Mouse (Mus musculus): ENCODE measurements around the gene Tnni2. TPM values are rescaled to one million over a fixed set of nuclear protein-coding genes. Genes with fewer than 3 reads are reported as not detected.
"Not testable (repeated sequence)": the region's sequence is repeated elsewhere in the genome, so short reads cannot be mapped to it uniquely, and the experiment has no call there.

The Tnni2 gene
- total RNA-seq (2017) = 18.2 and 31.9 TPM in 2 replicates

DNA sequence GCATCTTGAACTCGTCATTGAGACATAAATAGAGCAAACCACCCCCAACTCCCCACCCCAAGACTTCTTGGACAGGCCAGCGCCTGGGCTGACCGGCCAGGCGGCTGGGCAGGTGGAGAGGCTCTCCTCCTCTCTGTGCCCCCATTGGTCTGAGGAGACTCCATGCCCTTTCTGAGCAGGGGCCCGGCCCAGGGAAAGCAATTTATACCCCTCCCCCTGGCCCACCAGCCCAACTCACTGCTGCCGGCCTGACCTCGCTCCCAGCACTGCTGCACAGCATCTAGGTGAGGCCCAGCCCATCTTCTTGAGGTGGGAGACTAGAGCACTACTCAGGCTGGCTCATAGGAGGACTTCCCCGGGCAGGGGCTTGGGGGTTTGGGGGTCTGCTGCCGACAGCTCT is at the start of gene Tnni2:
Gene Tnni2, plus strand, starts transcription at position 224 of the 400 bp plus-strand sequence.
- no peak for ATAC-seq (ENCODE audit: extremely low read depth, insufficient number of reproducible peaks, low FRiP score, poor library complexity, severe bottlenecking)

DNA sequence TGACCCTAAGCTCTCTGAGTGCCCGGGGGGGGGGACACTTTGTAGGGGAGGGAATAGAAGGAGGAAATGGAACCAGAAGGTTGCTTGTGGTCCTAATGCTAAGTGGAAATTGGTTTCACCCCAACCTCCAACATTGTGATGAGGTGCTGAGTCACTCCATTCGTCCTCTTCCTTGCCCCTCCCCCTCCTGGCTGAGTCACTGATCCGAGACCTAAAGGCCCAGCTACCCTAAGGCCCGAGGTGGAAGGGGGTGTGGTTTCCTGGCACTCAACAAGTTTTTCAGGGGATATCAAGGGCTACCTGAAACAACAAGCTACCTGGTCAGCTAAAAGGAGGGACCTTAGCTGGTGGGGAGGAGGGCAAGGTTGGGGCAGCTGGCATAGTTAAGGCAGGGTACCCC is 48.4 kb upstream of the Tnni2 start:
- peak; percentile 47; the same call in 1 of the 2 replicates for ATAC-seq (ENCODE audit: extremely low read depth, insufficient number of reproducible peaks, low FRiP score, poor library complexity, severe bottlenecking)

DNA sequence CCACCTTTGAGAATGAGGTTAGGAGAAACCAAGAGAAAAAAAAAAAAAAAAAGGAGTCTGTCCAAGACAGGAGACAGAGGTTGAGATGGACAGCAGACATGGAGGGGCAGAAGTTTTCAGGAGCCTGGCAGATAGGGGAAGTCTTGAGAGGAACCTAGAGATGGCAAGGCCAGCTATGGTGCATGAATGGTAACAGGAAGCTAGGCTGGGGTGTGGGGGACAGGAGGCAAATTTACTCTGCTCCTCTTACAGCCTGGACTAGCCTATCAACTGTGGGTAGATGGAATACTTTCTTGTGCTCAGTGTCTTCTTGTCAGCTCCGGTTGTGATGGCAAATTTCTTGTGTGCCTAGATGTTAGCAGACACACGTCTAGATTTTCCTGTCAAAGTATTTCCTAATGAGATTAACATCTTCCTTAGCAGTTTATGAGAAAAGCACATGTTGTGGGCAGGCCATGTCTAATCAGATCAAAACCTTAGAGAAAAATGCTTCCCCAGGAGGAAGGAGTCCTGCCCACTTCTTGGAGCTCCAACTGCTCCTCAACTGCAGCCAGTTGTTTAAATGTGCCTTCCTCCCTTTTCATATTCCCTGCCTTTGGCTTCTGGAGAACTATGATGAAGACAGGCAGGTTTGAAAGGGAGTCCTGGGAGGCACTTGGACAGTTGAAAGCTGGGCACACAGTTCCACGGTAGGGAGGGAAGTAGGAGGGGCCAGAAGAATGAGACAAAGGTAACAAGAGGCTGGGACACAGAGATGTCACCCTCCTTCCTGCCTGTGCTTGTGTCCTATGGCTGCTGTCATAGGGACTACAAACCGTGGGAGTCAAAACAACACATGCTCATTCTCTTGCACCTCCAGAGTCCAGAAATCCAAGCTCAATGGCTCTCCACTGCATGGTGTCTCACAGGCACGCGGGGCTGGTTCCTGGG is 47.1 kb upstream of the Tnni2 start:
- ATAC-seq (ENCODE audit: extremely low read depth, insufficient number of reproducible peaks, low FRiP score, poor library complexity, severe bottlenecking) = no peak

DNA sequence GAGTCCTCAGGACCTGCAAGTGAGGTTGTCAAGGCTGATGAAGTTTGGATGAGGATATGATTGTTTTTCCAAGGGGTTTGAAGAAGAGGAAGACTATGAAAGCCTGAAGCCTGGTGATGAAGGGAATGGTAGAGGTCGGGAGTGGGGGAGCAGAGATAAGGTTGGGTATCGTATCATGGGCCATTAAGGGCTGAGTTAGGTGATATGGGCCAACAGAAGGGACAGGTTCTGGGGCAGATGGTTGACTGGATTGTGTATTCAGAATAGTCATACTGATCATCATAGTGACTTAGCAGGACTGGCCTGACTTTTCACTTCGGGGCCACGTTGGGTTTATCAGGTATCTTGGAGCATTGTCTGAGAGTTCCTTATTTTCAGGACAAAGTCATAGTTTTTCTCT is 46.1 kb upstream of the Tnni2 start:
- ATAC-seq (ENCODE audit: extremely low read depth, insufficient number of reproducible peaks, low FRiP score, poor library complexity, severe bottlenecking) = no peak

DNA sequence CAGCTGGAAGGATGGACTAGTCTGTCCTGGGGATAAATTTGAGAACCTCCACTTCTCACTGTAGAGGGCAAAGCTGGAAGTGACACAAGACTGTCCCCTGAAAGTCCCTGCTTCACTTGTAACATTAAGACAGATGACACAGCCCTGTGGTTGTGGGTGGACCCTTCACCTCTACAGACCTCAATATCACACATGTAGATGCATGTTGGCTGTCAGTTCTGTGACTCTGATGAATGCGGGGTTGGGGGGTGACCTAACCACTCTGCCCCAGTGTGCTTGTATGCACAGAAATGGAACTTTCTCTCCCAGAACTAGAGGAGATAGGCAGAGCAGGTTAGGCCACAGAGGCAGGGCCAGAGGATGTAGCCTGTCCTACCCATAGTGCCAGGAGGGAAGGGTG is 45.0 kb upstream of the Tnni2 start:
- no peak for ATAC-seq (ENCODE audit: extremely low read depth, insufficient number of reproducible peaks, low FRiP score, poor library complexity, severe bottlenecking)

DNA sequence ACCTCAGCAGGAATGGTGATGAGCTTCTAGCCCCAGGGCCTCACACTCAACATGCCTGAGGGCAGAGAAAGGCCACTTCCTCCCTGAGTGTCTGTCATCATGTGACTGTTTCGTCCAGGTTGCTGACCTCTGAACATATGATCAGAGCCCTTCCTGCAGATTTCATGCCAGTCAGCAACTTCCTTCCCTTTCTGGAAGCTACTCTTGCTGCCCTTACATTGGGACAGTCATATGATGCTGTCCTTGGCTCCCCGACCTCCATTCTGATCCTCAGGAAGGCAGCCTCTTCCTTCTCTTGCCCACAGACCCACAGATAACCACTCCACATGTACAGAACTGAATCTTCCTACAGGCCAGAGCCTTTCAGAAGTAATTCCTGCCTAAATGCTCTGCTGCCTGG is 43.6 kb upstream of the Tnni2 start:
- ATAC-seq (ENCODE audit: extremely low read depth, insufficient number of reproducible peaks, low FRiP score, poor library complexity, severe bottlenecking) = peak; percentile 56

DNA sequence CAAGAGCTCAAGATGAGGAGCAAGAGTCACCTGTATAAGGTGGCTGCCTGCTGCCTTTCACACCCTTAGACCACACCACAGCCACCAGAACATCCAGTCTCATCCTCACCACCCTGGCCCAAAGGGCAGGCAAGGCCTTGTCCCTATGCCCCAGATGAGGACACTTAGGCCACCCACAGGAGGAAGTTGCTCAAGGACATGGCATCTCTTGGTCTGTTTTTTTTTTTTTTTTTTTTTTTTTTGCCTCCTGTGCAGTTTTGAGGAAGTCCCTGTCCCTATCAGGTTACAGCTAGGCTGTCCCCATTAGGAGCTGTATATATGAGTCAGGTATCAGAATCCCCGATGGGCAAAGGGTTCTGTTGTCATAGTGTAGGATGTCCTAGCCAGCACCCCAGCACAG is 42.4 kb upstream of the Tnni2 start:
- ATAC-seq (ENCODE audit: extremely low read depth, insufficient number of reproducible peaks, low FRiP score, poor library complexity, severe bottlenecking) = peak; percentile 63

DNA sequence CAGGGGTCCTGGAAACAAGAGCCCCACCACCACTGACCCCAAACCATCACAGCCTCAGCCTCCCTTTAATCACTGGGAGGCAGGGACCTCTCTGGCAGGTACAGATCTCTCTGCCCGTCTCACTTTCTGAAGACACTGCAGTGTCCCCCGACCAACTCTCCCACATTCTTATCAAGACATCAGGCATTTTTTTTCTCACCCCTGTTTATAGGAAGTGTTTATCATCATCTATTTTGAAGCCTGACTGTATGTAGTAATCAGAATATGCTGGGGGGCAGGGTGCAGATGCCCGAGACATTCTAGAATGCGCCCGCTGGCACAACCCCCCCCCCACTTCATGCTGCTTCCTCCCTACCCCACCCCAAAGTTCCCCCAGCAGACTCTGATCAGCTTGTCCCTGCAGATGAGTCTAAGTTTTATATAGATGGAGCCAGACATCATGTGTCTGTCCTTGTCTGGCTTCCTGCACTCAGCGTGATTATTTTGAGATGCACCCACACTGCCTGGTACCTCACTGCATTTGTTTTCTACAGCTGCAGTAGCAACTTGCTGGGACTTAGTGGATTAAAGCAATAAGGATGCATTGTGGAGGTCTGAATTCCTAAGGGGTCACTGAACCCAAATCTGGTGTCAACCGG is 41.4 kb upstream of the Tnni2 start:
- no peak for ATAC-seq (ENCODE audit: extremely low read depth, insufficient number of reproducible peaks, low FRiP score, poor library complexity, severe bottlenecking)

DNA sequence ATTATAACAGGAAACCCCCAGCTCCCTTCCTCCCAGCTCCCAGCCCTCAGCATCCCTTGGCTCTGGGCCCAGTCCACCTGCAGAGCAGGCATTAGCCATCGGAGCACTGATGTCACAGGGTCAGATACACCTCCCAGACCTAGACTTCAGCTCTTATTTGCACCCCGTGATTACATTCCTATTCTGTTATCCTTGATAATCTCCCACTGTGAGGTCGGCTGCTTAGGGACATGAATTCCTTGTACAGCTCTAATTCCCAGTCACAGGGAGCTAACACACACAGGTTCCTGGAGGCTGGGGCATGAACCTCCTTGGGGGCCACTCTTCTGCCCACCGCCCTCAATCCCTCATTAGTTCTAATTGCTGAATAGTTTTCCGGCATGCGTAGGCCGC is 40.9 kb upstream of the Tnni2 start:
- ATAC-seq (ENCODE audit: extremely low read depth, insufficient number of reproducible peaks, low FRiP score, poor library complexity, severe bottlenecking) = no peak

DNA sequence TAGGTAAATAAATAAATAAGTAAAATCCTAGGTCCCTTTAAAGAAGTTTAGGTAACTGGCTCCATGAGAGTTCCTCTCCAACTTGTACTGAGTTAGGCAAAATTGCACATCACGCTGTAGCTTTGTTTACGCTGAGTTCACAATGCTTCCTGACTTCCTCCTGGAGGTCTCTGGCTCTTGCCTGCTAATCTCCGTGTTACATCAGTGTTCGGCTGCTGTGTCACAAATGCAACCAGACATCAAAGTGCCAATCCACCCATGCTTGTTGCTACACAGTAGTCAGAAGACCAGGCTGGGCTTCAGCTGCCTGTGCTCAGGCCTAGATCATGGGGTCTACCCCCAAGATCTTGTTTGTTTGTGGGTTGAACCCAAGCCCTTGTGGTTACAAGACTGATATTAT is 38.0 kb upstream of the Tnni2 start:
- ATAC-seq (ENCODE audit: extremely low read depth, insufficient number of reproducible peaks, low FRiP score, poor library complexity, severe bottlenecking) = peak; percentile 40; the same call in 1 of the 2 replicates

DNA sequence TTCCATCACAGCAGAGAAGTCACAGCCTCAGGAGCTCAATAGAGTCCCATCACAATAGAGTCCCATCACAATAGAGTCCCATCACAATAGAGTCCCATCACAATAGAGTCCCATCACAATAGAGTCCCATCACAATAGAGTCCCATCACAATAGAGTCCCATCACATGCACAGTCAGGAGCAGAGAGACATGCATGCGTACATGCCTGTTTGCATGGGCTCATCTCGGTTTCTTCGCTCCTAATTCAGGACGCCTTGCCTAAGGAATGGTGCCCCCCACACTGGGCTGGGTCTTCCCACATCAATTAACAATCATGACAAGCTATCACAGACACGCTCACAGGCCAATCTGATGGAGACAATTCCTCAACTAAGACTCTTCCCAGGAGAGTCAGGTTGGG is 36.5 kb upstream of the Tnni2 start:
- ATAC-seq (ENCODE audit: extremely low read depth, insufficient number of reproducible peaks, low FRiP score, poor library complexity, severe bottlenecking) = not testable (repeated sequence)

DNA sequence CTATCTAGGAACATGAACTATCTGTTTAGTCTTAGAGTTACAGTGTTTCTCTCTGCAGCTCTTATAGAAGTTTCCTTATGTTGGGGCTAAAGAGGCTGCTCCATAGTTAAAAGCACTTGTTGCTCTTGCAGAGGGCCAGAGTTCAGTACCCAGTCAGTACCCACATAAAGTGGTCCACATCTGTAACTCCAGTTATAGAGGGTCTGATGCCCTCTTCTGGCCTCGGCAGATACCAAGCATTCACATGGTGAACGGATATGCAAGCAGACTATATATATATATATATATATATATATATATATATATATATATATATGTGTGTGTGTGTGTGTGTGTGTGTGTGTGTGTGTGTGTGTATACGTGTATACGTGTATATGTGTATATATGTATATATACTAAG is 33.7 kb upstream of the Tnni2 start:
- ATAC-seq (ENCODE audit: extremely low read depth, insufficient number of reproducible peaks, low FRiP score, poor library complexity, severe bottlenecking) = no peak

DNA sequence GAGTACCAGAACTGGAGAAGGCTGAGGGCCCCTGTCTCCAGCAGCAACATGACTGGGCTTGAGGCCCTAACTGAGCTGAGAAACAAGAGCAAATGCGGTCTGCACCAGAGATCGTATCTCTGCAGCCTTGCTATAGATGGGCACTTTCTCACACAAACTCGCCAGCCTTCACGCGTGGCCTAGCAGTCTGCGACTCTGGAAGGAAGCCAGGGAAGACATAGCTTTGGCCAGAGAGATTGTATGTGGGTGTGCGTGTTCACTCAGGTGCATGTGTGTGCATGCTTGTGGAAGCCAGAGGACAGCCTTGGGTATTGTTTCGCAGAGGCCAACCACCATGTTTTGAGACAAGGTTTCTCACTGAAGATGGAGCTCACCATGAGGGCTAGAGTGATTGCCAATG is 32.9 kb upstream of the Tnni2 start:
- no peak for ATAC-seq (ENCODE audit: extremely low read depth, insufficient number of reproducible peaks, low FRiP score, poor library complexity, severe bottlenecking)

DNA sequence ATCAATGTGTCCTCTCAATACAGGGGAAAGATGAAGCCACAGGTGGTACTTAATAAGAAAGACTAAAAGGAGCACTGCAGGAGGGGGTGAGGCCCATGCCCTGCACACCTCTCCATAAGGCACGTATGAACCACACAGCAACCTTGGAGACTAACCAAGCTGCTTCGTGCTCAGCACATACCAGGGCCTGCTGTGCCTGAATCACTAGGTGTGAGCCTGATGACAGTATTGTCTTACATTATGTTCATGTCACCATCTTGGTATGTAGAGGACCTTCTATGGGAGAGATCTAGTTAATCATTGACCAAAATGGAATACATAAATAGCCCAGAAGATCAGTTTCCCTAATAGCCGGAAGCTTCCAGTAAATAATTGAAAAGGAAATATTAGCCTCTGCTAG is 32.0 kb upstream of the Tnni2 start:
- no peak for ATAC-seq (ENCODE audit: extremely low read depth, insufficient number of reproducible peaks, low FRiP score, poor library complexity, severe bottlenecking)

DNA sequence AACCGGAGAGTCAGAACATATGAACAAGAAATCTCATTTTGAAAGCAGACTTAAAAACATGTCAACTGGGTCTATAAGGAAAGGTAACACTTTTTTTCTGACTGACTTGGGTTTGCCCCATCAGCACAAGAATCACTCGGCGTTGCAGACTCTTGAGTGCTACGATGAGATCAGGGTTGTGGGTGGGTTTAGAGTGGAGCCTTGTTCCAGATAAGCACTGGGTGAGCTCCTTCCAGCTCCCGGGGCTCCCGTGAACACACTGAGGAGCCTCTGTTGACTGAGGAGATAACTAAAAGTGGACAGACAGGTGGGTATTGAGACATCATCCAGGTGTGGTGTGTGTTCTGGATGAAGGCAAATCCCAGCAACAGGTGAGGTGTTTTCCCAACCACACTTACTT is 28.3 kb upstream of the Tnni2 start:
- no peak for ATAC-seq (ENCODE audit: extremely low read depth, insufficient number of reproducible peaks, low FRiP score, poor library complexity, severe bottlenecking)

DNA sequence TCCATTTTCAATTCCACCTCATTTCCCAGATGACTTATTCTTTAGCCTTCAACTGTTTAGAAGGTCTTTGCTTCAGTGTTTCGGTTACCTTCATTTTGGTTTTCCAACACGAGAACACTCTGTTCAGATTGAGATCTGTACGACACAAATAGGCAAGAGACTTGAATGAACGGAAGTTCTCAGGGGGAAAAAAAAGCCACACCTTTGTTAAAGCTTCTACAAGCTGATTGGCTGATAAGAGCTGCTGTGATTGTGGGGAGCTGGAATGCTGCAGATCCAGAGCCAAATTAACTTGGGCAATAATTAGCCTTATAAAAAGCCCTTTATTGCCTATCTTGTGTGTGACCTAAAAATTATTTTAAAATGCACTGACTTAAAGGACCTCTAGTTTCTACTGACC is 26.3 kb upstream of the Tnni2 start:
- ATAC-seq (ENCODE audit: extremely low read depth, insufficient number of reproducible peaks, low FRiP score, poor library complexity, severe bottlenecking) = no peak

DNA sequence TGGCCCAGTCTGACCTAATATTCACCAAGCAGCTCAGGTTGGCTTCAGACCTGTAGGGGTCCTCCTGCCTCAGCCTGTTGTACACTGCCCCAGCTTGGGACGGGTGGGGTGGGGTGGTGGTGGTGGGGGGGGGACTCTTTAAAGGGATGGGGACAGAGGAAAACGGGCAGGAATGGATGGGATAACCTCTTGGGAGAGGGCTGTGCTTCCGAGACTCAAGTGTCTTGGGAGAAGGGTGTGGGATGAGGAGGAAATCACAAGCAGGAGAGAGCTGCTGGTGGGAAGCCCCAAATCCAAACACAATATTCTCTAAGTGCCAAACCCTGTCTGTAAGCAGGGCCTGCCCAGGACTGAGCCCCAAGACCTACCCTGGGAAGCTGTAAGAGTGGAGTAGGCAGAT is 25.4 kb upstream of the Tnni2 start:
- no peak for ATAC-seq (ENCODE audit: extremely low read depth, insufficient number of reproducible peaks, low FRiP score, poor library complexity, severe bottlenecking)

DNA sequence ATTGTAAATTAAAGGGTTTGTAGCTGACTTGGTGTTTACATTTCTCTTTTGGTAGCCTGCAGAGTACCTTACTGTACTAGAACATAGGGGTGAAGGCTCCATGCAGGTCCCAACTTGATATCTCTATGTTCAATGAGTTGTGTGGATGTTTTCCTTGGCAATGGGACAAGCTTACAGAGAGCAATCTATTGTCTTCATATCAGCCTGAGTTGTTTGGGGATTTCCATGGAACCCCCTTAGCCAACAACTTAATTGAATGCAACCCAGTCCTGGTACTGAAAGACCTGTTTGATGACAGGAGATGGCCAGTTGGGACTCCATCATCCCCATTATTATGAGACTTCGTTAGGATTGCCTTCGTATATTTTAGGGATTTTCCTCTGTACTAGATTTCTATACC is 23.6 kb upstream of the Tnni2 start:
- ATAC-seq (ENCODE audit: extremely low read depth, insufficient number of reproducible peaks, low FRiP score, poor library complexity, severe bottlenecking) = no peak

DNA sequence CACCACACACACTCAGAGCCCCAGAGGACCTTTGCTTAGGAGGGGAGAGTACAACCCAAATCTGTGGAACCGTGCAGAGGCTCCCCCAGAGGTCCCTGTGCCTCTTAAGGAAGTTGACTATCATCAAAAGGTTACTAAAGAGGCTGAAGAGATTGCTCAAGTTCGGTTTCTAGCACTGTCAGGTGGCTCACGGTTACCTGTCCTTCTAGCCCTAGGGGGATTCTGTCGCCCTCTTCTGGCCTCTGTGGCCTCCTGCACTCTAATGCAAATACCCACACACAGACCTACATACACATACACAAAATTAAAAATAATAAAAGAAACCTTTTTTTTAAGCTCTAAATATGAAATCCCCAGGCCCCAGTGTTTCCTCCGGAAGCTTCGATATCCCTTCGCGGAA is 22.9 kb upstream of the Tnni2 start:
- ATAC-seq (ENCODE audit: extremely low read depth, insufficient number of reproducible peaks, low FRiP score, poor library complexity, severe bottlenecking) = peak; percentile 53

DNA sequence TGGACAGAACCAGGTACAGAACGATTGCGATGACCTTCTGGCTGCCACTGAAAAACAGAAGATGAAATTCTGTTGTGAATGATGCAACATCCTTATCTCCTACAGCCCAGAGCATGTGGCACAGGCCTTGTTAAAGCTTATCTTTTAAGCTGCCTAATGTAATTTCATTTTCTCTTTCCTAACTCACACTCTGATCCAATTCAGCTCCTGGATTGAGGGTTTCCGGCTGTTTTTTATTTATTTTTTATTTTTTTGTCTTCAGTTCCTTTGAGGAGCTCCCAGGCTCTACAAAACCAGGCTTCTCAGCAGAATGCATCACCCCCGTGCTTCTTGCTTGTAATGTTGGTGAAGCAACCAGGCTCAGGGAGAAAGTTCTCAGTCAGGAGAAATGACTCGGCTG is 21.7 kb upstream of the Tnni2 start:
- ATAC-seq (ENCODE audit: extremely low read depth, insufficient number of reproducible peaks, low FRiP score, poor library complexity, severe bottlenecking) = no peak

Data from neutrophil, adult 5-6 weeks (primary cell).